Mouse (Mus musculus): Measurements from ENCODE around the gene Cinp. TPM values are rescaled to one million over a fixed set of nuclear protein-coding genes. Genes with fewer than 3 reads are reported as not detected.
"Not testable (repeated sequence)": the region's sequence is repeated elsewhere in the genome, so short reads cannot be mapped to it uniquely, and the experiment has no call there.

Gene Cinp
- polyA plus RNA-seq, 1 experiment, result not detected

DNA sequence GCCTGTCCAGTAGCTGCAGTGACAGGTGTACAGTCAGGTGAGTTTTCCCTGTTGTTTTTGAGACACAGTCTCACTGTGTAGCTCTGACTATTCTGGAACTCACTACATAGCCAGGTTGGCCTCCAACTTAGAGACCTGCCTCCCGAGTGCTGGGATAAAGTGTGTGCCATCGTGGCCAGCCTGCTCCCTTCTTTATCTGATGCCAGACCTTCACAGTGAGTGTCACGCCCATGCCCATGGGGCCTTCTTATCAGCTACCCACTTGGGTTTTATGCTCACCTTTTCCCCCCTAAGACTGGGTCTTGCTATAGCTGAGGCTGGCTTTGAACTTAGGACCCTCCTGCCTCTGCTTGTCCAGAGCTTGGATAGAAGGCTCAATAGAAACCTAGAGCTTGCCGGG is 18.8 kb downstream of the Cinp start:
- no peak overlapping the region for H3K4me3 ChIP-seq (ENCODE audit: insufficient read depth, low read depth, low read length)
- 89% methylated on average over 4 of the region's 4 CpGs for WGBS
- TF ChIP-seq CTCF (IDR thresholded peaks at IDR 0.05; ENCODE audit: insufficient read depth, low read depth, low read length) (no peak), POLR2A (IDR thresholded peaks at IDR 0.05; ENCODE audit: insufficient read depth, low read depth, low read length) (no peak)
- H3K27ac ChIP-seq (ENCODE audit: insufficient read depth, low read depth, low read length), result no peak overlapping the region
- H3K4me1 ChIP-seq (ENCODE audit: control insufficient read depth, insufficient read depth, low read length), result peaks cover 11% of the 10 kb centered on the region

DNA sequence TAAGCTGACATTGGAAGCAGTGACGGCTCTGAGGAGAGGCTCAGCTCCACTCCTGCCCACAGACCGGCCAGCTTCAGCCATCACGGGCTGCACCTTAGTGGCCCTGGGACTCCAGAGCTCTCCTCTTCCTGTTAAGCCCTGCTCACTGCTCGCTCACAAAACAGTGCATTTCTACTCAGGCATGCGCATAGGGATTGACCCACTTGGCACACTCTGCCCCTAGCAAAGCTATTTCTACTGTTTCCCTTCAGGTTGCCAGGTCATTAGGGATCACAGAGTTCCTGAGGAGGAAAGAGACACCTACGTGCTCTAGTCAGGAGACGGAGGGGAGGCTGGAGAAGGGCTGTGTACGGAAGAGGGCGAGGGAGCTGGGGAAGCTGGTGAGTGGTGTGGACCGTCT is 23.0 kb downstream of the Cinp start:
- H3K4me1 ChIP-seq (ENCODE audit: control insufficient read depth, insufficient read depth, low read length), result peaks cover 21% of the 10 kb centered on the region
- WGBS, result 60% methylated on average over 10 of the region's 10 CpGs

DNA sequence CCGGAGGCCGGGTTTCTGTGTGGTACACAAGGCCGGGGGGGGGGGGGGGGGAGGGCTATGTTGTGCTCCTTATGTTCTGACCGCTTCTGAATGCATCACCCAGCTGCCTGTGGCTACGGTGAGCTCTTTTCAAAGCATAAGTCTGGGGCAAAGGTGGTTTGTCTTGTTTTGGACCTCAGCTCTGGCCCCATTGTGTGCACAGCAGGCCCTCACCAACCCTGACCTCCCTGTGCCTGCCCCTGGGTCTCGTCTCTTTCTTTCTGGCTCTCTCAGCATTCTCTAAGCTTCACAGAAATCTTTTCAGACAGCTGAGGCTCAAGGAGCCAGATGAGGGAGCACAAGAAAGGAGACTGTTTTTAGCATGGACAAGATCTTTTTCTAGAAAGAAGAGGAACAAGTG is 23.4 kb downstream of the Cinp start:
- no peak for TF ChIP-seq CTCF (IDR thresholded peaks at IDR 0.05; ENCODE audit: insufficient read depth, low read depth, low read length)
- H3K27ac ChIP-seq (ENCODE audit: insufficient read depth, low read depth, low read length), result peak overlapping the region; percentile 9; the same call in 1 of the 2 replicates
- 41% methylated on average over 6 of the region's 6 CpGs for WGBS
- H3K4me1 ChIP-seq (ENCODE audit: control insufficient read depth, insufficient read depth, low read length), result peaks cover 24% of the 10 kb centered on the region
- H3K4me3 ChIP-seq (ENCODE audit: insufficient read depth, low read depth, low read length), result no peak overlapping the region

More for the DNA sequence above, 23.0 kb downstream of the Cinp start:
- TF ChIP-seq POLR2A (IDR thresholded peaks at IDR 0.05; ENCODE audit: insufficient read depth, low read depth, low read length) (no peak), CTCF (IDR thresholded peaks at IDR 0.05; ENCODE audit: insufficient read depth, low read depth, low read length) (no peak)
- Histone ChIP-seq H3K4me3 (ENCODE audit: insufficient read depth, low read depth, low read length) (no peak overlapping the region), H3K27ac (ENCODE audit: insufficient read depth, low read depth, low read length) (peak overlapping the region; percentile 9; the same call in 1 of the 2 replicates)

DNA sequence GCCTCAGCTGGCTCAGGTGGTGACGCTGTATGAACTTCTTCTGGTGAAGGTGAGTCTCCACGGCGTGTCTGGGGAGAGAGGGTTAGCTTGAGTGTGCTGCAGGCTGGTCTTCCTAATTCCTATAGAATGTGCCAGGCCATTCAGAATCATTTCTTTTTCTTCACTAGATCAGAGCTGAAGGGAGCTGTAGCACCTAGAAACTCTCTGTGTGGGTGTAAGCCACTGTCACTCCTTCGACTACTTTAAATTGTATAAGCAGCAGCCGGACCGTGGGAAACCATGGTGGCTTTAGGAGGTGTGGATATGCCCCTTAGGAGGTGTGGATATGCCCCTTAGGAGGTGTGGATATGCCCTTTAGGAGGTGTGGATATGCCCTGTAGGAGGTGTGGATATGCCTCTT is 24.9 kb downstream of the Cinp start:
- Histone ChIP-seq H3K4me3 (ENCODE audit: insufficient read depth, low read depth, low read length) (no peak overlapping the region), H3K4me1 (ENCODE audit: control insufficient read depth, insufficient read depth, low read length) (peaks cover 24% of the 10 kb centered on the region), H3K27ac (ENCODE audit: insufficient read depth, low read depth, low read length) (no peak overlapping the region)
- WGBS, result 83% methylated on average over 6 of the region's 6 CpGs
- no peak for TF ChIP-seq POLR2A (IDR thresholded peaks at IDR 0.05; ENCODE audit: insufficient read depth, low read depth, low read length)
- no peak for TF ChIP-seq CTCF (IDR thresholded peaks at IDR 0.05; ENCODE audit: insufficient read depth, low read depth, low read length)

DNA sequence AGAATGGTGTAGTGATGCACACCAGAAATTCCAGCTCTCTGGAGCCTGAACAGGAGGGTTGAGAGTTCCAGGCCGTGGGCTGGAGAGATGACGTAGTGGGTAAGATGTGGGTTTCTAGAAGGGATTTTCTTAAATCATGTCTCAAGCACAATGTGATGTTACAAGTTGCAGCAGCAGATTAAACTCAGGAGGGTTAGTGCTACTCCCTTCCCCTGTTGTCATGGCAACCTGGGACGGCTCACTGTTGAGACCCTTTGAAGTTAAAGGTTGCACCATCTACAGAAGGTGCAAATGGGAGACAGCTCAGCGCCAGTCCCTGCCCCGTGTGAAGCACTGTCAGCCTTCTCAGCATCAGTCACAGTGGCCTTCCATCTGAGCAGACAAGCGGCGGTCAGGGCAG is 27.7 kb downstream of the Cinp start:
- 55% methylated on average over 7 of the region's 7 CpGs for WGBS
- TF ChIP-seq CTCF (IDR thresholded peaks at IDR 0.05; ENCODE audit: insufficient read depth, low read depth, low read length), result no peak
- TF ChIP-seq POLR2A (IDR thresholded peaks at IDR 0.05; ENCODE audit: insufficient read depth, low read depth, low read length), result no peak
- H3K27ac ChIP-seq (ENCODE audit: insufficient read depth, low read depth, low read length), result no peak overlapping the region

DNA sequence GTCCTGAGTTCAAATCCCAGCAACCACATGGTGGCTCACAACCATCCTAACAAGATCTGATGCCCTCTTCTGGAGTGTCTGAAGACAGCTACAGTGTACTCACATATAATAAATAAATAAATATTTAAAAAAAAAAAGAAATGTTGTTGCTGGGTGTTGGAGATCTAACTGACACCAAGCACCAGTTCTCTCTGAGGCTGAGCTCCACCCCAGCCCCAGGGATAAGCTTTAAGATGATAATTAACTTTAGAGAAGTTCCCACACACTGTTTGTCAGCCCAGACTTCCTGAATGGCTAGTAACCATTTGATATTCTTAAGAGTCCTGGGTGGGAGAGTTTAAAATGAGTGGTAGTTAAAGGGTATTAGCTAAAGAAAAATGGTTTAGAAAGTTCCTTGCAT is 28.7 kb downstream of the Cinp start:
- no peak for TF ChIP-seq CTCF (IDR thresholded peaks at IDR 0.05; ENCODE audit: insufficient read depth, low read depth, low read length)
- TF ChIP-seq POLR2A (IDR thresholded peaks at IDR 0.05; ENCODE audit: insufficient read depth, low read depth, low read length), result no peak
- H3K4me1 ChIP-seq (ENCODE audit: control insufficient read depth, insufficient read depth, low read length), result peaks cover 13% of the 10 kb centered on the region
- H3K4me3 ChIP-seq (ENCODE audit: insufficient read depth, low read depth, low read length), result no peak overlapping the region
- H3K27ac ChIP-seq (ENCODE audit: insufficient read depth, low read depth, low read length), result no peak overlapping the region

More for the DNA sequence above, 27.7 kb downstream of the Cinp start:
- no peak overlapping the region for H3K4me3 ChIP-seq (ENCODE audit: insufficient read depth, low read depth, low read length)
- peaks cover 22% of the 10 kb centered on the region for H3K4me1 ChIP-seq (ENCODE audit: control insufficient read depth, insufficient read depth, low read length)

DNA sequence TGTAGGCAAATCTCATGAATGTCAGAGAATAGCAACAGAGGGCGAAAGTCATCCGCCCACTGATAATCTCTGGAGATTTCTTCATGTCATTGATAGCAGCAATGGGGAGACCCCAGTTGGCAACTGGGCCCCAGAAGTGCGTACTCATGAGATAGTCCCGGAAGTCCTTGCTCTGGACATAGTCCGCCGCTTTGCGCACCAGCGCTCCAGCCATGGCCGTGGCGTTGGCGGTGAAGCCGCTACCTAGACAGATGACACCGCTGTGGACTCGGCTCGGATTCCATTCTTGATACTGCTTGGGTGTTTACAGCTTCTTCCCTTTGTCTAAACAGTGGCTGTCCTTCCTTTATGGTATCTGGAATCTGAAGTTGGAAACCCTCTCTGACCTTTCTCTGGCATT is 30.3 kb downstream of the Cinp start:
- H3K27ac ChIP-seq (ENCODE audit: insufficient read depth, low read depth, low read length); H3K4me3 ChIP-seq (ENCODE audit: insufficient read depth, low read depth, low read length): not testable (repeated sequence)
- WGBS, result 98% methylated on average over 15 of the region's 15 CpGs
- peaks cover 12% of the 10 kb centered on the region for H3K4me1 ChIP-seq (ENCODE audit: control insufficient read depth, insufficient read depth, low read length)

DNA sequence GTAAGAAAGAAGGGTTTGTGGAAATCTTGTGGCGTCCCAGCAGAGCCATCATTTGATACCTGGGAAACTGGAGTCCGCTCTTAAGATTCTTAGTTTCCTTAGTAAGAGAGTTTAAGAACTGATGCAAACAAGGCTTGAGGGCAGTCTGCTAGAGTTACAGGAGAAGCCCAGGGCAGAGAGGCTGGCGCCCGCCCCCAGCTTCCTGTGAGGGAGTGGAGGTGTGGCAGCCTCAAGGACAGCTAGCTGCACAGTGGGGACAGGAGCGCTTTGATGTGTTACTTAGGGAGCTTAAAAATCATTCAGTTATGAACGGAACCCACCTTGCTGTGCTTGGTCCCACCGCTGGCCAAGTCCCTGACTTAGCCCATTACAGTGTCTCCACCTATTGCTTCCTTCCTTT is 31.7 kb downstream of the Cinp start:
- Histone ChIP-seq H3K27ac (ENCODE audit: insufficient read depth, low read depth, low read length) (no peak overlapping the region), H3K4me3 (ENCODE audit: insufficient read depth, low read depth, low read length) (no peak overlapping the region), H3K4me1 (ENCODE audit: control insufficient read depth, insufficient read depth, low read length) (peaks cover 9% of the 10 kb centered on the region)
- TF ChIP-seq CTCF (IDR thresholded peaks at IDR 0.05; ENCODE audit: insufficient read depth, low read depth, low read length) (no peak), POLR2A (IDR thresholded peaks at IDR 0.05; ENCODE audit: insufficient read depth, low read depth, low read length) (no peak)
- 90% methylated on average over 7 of the region's 7 CpGs for WGBS

DNA sequence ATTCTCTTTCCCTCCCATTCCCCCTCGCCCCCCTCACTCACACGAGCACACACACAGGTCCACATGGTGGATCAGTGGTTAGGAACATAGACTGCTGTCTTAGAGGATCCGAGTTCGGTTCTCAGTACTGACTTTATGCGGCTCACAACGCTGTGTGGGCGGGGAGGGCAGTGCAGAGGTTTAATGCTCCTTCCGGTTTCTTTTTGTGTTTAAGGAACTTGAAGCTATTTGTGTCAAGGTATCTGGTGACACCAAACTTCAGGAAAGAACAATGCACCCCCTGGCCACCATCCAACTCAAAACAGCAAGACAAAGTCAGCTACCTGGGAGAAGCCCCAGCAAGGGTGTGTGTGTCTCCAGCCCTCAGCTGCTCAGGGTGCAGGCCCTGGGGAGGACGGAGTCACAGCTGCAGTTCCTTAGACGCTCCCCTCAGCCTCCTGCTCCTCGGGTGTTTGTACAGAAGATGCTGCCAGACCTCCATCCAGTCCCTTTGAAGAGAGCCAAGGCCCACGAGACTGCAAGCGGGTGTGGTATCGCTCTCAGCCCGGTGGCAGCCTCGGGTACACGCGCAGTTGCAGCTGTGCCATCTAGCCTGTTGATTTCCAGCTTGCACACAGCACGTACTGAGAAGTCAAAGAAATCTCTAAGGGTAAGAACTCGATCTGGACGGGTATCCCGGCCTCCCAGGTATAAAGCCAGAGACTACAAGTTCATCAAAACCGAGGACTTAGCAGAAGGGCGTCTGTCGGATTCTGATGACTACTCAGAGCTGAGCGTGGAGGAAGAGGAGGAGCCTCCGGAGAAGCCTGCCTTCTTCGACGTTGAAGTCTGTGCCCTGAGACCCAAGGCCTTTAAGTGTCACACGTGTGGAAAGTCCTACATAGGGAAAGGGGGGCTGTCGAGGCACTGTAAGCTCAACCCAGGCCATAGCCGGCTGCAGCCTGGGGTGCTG is 33.9 kb downstream of the Cinp start:
- H3K4me1 ChIP-seq (ENCODE audit: control insufficient read depth, insufficient read depth, low read length), result peaks cover 10% of the 10 kb centered on the region
- WGBS, result 81% methylated on average over 32 of the region's 32 CpGs
- no peak overlapping the region for H3K4me3 ChIP-seq (ENCODE audit: insufficient read depth, low read depth, low read length)
- no peak overlapping the region for H3K27ac ChIP-seq (ENCODE audit: insufficient read depth, low read depth, low read length)
- TF ChIP-seq POLR2A (IDR thresholded peaks at IDR 0.05; ENCODE audit: insufficient read depth, low read depth, low read length) (peak; percentile 8; the same call in 1 of the 2 replicates), CTCF (IDR thresholded peaks at IDR 0.05; ENCODE audit: insufficient read depth, low read depth, low read length) (no peak)
